Mouse (Mus musculus) heart, adult 2 months (tissue): ENCODE measurements at regions not wholly inside any gene's neighbourhood (a gene's known extent, or its start where the extent isn't known, plus 50 kb on each side); places are given as distances from the start of the nearest gene placed in this dataset.

Source experiments
- DNase-seq, 2 experiments: peaks; one replicate each; pipeline ENCODE4 v3.0.0; 2021
- H3K27ac ChIP-seq: fragments of 200-600 bp; 2 replicates; pipeline ENCODE4 v1.8.1; 2022
- H3K27me3 ChIP-seq: fragments of 200-500 bp; 2 replicates; pipeline ENCODE4 v1.6.1; 2012; ENCODE audit warnings: mild to moderate bottlenecking, low read length, inconsistent platforms, mixed read lengths; ENCODE audit not compliant: control insufficient read depth, insufficient read depth
- H3K36me3 ChIP-seq: fragments of 200-500 bp; 2 replicates; pipeline ENCODE4 v1.6.1; 2012; ENCODE audit warnings: low read length, inconsistent platforms; ENCODE audit not compliant: control insufficient read depth, insufficient read depth
- H3K4me1 ChIP-seq: fragments of 200-500 bp; 2 replicates; pipeline ENCODE4 v1.6.1; 2011; ENCODE audit warnings: low read length; ENCODE audit not compliant: control insufficient read depth, insufficient read depth
- H3K4me3 ChIP-seq: fragments of 200-600 bp; 2 replicates; pipeline ENCODE4 v1.8.1; 2022
- H3K79me2 ChIP-seq: fragments of 200-500 bp; replicated peaks from 2 replicates; pipeline ENCODE4 v1.6.1; 2012; ENCODE audit warnings: mild to moderate bottlenecking, inconsistent platforms, low read length, moderate library complexity, mixed read lengths; ENCODE audit not compliant: control insufficient read depth, insufficient read depth
- H3K9ac ChIP-seq: fragments of 200-500 bp; 2 replicates; pipeline ENCODE4 v1.6.1; 2012; ENCODE audit warnings: low read depth, mild to moderate bottlenecking, control low read depth, inconsistent platforms, low read length, mixed read lengths
- CTCF ChIP-seq: fragments of 200-600 bp; IDR thresholded peaks from 2 replicates; pipeline ENCODE4 v1.8.1; 2022; ENCODE audit warnings: antibody characterized with exemption, mild to moderate bottlenecking, moderate library complexity
- EP300 ChIP-seq: fragments of 200-500 bp; IDR thresholded peaks from 2 replicates; pipeline ENCODE4 v1.6.1; 2011; ENCODE audit warnings: low read depth, low read length, control low read depth; ENCODE audit not compliant: insufficient read depth
- POLR2A ChIP-seq: fragments of 200-500 bp; IDR thresholded peaks from 2 replicates; pipeline ENCODE4 v1.6.1; 2011; ENCODE audit warnings: mild to moderate bottlenecking, low read depth, low read length, control low read depth; ENCODE audit not compliant: insufficient read depth
- WGBS: fragments of 180-500 bp; shearing (Covaris S2); methylation state at CpG from one replicate; pipeline ENCODE4 v1.1.7; 2018; 5-methylcytosine and 5-hydroxymethylcytosine counted together
- intact Hi-C: fragments of 180-260 bp; cut with DNase I; formaldehyde crosslinking; loops from one replicate; pipeline ENCODE4 v1.15.1; 2025

DNA sequence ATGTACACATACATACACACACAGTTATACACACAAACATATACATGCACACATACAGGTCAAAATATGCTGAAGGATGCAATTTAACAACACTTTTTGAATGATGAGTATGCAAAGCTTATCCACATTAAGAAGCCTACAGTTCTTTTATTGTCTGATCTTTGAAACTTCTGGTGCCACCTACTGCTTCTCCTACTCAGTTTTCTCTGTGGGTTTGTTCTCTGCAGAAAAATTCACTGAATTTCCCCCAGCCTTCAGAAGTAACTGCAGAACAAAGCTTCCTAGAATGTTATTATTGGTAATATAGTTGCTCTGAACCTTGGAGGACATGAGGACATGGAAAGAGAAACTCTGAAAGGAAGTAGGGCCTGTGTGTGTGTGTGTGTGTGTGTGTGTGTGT is 233.1 kb upstream of the Zpld1 start:
- no peaks in the 10 kb centered on the region for H3K79me2 ChIP-seq
- no peak overlapping the region for H3K4me3 ChIP-seq
- H3K4me1 ChIP-seq, result no peaks in the 10 kb centered on the region
- no peak overlapping the region for H3K27ac ChIP-seq
- H3K27me3 ChIP-seq, result no peaks in the 10 kb centered on the region
- TF ChIP-seq CTCF (no peak), POLR2A (no peak), EP300 (no peak)
- H3K36me3 ChIP-seq, result no peaks in the 10 kb centered on the region; the same call in 1 of the 2 replicates
- intact Hi-C loops, result no loop called here
- no peak overlapping the region for H3K9ac ChIP-seq
- no peak for DNase-seq

- DNase-seq, result no peak
- no peaks in the 10 kb centered on the region for H3K4me1 ChIP-seq
- 90% methylated on average over 5 of the region's 5 CpGs for WGBS
- H3K27me3 ChIP-seq, result no peaks in the 10 kb centered on the region
- H3K36me3 ChIP-seq, result no peaks in the 10 kb centered on the region; the same call in 1 of the 2 replicates
- H3K9ac ChIP-seq, result no peak overlapping the region
- no peak overlapping the region for H3K4me3 ChIP-seq
- no peaks in the 10 kb centered on the region for H3K79me2 ChIP-seq
- intact Hi-C loops, result no loop called here
- TF ChIP-seq CTCF, result no peak
- no peak for TF ChIP-seq EP300
- no peak for TF ChIP-seq POLR2A
- no peak overlapping the region for H3K27ac ChIP-seq
Measured at GRCm38 (mm10) chr16:55527680-55528079, 229.9 kb upstream of the Zpld1 start.

DNA sequence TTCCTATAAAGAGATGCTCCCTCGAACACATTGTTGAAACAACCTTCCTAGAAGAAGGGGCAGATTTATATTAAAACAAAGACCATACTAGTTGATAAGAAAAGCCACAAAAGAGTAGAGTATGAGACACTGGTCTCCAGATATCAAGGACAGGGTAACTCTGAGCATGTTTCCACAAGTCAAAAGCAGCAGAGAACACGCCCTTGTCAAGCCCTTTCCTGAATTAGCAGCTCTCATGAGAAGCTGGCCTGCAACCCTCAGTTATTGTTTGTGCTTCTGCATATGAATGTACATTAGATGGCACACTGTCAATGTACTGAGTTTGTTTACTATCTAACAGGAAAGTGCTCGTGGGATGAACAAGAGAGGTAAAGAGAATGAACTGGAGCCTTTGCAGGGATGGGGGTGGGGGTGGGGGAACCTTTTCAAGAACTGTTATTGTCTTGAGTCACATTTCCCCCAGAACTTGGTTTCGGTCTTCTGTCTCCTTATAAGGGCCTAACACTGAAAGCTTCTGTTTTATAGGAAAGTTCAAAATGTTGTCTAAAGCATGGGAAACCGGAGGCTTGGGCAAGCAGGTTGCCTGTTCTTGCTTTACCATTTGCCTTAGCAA is 228.6 kb upstream of the Zpld1 start:
- 55% methylated on average over 5 of the region's 5 CpGs for WGBS
- DNase-seq, result no peak
- intact Hi-C loops, result no loop called here
- Histone ChIP-seq H3K36me3 (no peaks in the 10 kb centered on the region; the same call in 1 of the 2 replicates), H3K79me2 (no peaks in the 10 kb centered on the region), H3K27me3 (no peaks in the 10 kb centered on the region), H3K27ac (no peak overlapping the region), H3K4me3 (no peak overlapping the region), H3K4me1 (no peaks in the 10 kb centered on the region), H3K9ac (no peak overlapping the region)
- TF ChIP-seq EP300 (no peak), CTCF (no peak), POLR2A (no peak)

DNA sequence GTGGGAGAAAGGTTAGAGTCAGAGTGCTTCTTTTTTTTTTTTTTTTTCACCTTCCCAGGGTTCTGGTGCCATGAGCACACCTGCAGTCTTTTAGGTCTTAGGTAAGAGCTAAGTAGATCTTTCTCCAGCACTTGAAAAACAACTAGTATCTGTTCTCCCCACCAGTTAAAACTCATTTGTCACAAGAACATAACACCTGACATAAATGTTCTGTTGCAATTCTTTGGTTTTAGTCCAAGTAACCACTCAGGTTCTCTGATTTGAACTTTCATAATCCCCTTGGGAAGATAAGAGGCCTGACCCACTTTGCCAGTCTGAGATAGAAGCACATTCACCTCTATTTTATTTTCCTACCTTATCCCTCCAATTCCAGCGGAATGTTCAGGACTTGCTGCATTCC is 225.5 kb upstream of the Zpld1 start:
- Histone ChIP-seq H3K4me3 (no peak overlapping the region), H3K4me1 (no peaks in the 10 kb centered on the region), H3K9ac (no peak overlapping the region), H3K36me3 (no peaks in the 10 kb centered on the region; the same call in 1 of the 2 replicates), H3K27ac (no peak overlapping the region), H3K27me3 (no peaks in the 10 kb centered on the region), H3K79me2 (no peaks in the 10 kb centered on the region)
- intact Hi-C loops, result no loop called here
- WGBS, result 89% methylated on average over 1 of the region's 1 CpGs
- no peak for DNase-seq
- TF ChIP-seq CTCF (no peak), EP300 (no peak), POLR2A (no peak)

DNA sequence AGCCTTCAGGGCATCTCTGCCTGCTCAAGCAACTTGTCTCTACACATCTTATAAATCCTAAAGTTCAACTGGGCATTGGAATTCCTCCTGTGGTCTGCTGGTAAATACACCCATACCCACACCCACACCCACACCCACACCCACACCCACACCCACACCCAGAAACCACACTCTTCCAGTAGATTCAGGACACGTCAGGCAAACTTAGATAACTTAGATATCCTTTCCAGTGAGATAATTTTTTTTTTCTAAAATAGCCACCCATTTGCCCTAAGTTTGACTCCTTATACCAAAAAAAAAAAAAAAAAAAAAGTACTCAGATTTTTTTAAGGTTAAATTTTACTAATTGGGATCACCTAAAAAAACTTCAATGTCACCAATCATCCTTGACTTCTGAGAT is 224.5 kb upstream of the Zpld1 start:
- WGBS, result 69% methylated on average over 1 of the region's 1 CpGs
- intact Hi-C loops, result no loop called here
- Histone ChIP-seq H3K36me3 (no peaks in the 10 kb centered on the region; the same call in 1 of the 2 replicates), H3K27me3 (no peaks in the 10 kb centered on the region), H3K79me2 (no peaks in the 10 kb centered on the region), H3K27ac (no peak overlapping the region), H3K4me3 (no peak overlapping the region), H3K4me1 (no peaks in the 10 kb centered on the region), H3K9ac (no peak overlapping the region)
- DNase-seq, result no peak
- TF ChIP-seq POLR2A (no peak), EP300 (no peak), CTCF (no peak)

DNA sequence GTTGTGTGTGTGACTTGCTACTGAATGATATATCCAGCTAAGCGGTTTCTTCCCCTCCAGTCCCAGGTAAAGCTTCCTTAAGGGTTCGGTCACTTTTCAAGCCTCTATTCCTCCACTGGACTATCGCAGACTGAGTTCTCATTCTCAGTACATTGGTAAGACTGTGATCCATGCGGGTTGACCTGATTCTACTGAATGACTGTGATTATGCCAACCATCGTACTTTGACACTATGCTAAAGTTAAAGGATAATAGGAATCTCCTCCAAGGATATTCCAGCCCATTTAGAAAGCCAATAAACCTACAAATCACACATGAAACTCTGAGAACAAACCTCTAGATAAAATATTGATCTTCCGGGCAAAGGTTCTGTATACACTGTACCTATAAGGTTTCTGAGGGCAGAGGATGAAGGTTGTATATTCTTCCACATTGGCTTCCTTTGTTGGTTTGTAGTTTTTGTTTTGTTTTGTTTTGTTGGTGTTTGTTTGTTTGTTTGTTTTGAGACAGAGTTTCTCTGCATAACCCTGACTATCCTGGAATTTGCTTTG is 223.7 kb upstream of the Zpld1 start:
- Histone ChIP-seq H3K79me2 (no peaks in the 10 kb centered on the region), H3K27me3 (no peaks in the 10 kb centered on the region), H3K27ac (no peak overlapping the region), H3K4me3 (no peak overlapping the region), H3K9ac (no peak overlapping the region), H3K36me3 (no peaks in the 10 kb centered on the region; the same call in 1 of the 2 replicates), H3K4me1 (no peaks in the 10 kb centered on the region)
- WGBS, result 94% methylated on average over 6 of the region's 6 CpGs
- no peak for TF ChIP-seq POLR2A
- TF ChIP-seq EP300, result no peak
- TF ChIP-seq CTCF, result no peak
- intact Hi-C loops, result no loop called here
- DNase-seq, result no peak
